Mouse (Mus musculus): Measurements from ENCODE around the gene Chgb. TPM values are rescaled to one million over a fixed set of nuclear protein-coding genes. Genes with fewer than 3 reads are reported as not detected.

The Chgb gene
- total and polyA plus RNA-seq, 3 experiments = 148 to 2,510 (median 1,607) TPM

Other genes starting within 250 kb of the Chgb start
- gene Gpcpd1, start 193.5 kb upstream of the Chgb start, total RNA-seq (2021) = 10 to 100 TPM; 18.6 to 41.7 TPM
- gene Gpcpd1, start 193.5 kb upstream of the Chgb start, polyA plus RNA-seq (2012; rRNA removed) = 1.3 and 2.1 TPM in 2 replicates
- 1 to 10 TPM; 6.6 to 8.0 TPM for gene Shld1, start 94.3 kb upstream of the Chgb start, total RNA-seq (2021)
- 10.1 and 10.3 TPM in 2 replicates for gene Shld1, start 94.3 kb upstream of the Chgb start, polyA plus RNA-seq (2012; rRNA removed)
- gene Trmt6, start 34.8 kb downstream of the Chgb start, total RNA-seq (2021) = 10 to 100 TPM; 16.8 to 20.6 TPM
- 1.2 and 1.3 TPM in 2 replicates for gene Trmt6, start 34.8 kb downstream of the Chgb start, polyA plus RNA-seq (2012; rRNA removed)
- gene Mcm8, start 34.9 kb downstream of the Chgb start, total RNA-seq (2021) = 1 to 10 TPM; 2.8 to 3.5 TPM
- gene Mcm8, start 34.9 kb downstream of the Chgb start, polyA plus RNA-seq (2012; rRNA removed) = 1.2 and 1.4 TPM in 2 replicates
- 100 to 1,000 TPM; 106 to 129 TPM for gene Crls1, start 65.4 kb downstream of the Chgb start, total RNA-seq (2021)
- 142 and 210 TPM in 2 replicates for gene Crls1, start 65.4 kb downstream of the Chgb start, polyA plus RNA-seq (2012; rRNA removed)
- 1 to 10 TPM; 4.4 to 5.1 TPM for gene Lrrn4, start 99.6 kb downstream of the Chgb start, total RNA-seq (2021)
- 8.4 and 10.1 TPM in 2 replicates for gene Lrrn4, start 99.6 kb downstream of the Chgb start, polyA plus RNA-seq (2012; rRNA removed)
- gene Fermt1, start 164.6 kb downstream of the Chgb start, total RNA-seq (2021) = not detected
- gene Fermt1, start 164.6 kb downstream of the Chgb start, polyA plus RNA-seq (2012; rRNA removed) = not detected in 2 replicates

Data from adrenal gland, adult 2 months (tissue).